Mouse (Mus musculus) CH12.LX (cell line): Measurements from ENCODE around the gene Srbd1. TPM values are rescaled to one million over a fixed set of nuclear protein-coding genes. Genes with fewer than 3 reads are reported as not detected.

Experiments
- DNase-seq: peaks from one replicate; pipeline ENCODE4 v3.0.0-alpha.2; 2013; ENCODE audit errors: extremely low read depth
- H3K27ac ChIP-seq: 2 replicates; pipeline ENCODE4 v1.5.1; 2012; ENCODE audit warnings: low read depth, mild to moderate bottlenecking, control low read depth, moderate library complexity; ENCODE audit not compliant: insufficient read depth
- H3K27me3 ChIP-seq: replicated peaks from 2 replicates; pipeline ENCODE3; 2012; ENCODE audit warnings: inconsistent platforms
- H3K36me3 ChIP-seq, 2 experiments: replicated peaks in 1 of 2; 2 replicates each; pipeline versions ENCODE3 to v1.6.1; 2012; ENCODE audit warnings: inconsistent platforms in 1 of 2, low read length in 1 of 2, mild to moderate bottlenecking in 1 of 2, mixed read lengths in 1 of 2, moderate library complexity in 1 of 2; ENCODE audit not compliant: control insufficient read depth in 1 of 2, insufficient read depth in 1 of 2
- H3K4me1 ChIP-seq, 2 experiments: 2 replicates each; pipeline ENCODE4 v1.6.1; 2012; ENCODE audit warnings: inconsistent platforms in 1 of 2, moderate library complexity in 1 of 2; ENCODE audit not compliant: insufficient read depth in 2 of 2, control insufficient read depth in 1 of 2
- H3K4me2 ChIP-seq: 2 replicates; pipeline ENCODE4 v1.6.1; 2012; ENCODE audit warnings: low read depth, mild to moderate bottlenecking, control low read depth; ENCODE audit not compliant: poor library complexity, insufficient read depth, severe bottlenecking
- H3K4me3 ChIP-seq, 3 experiments: fragments of 150-350 bp in 1 of 3; sonication (generic) in 1 of 3; replicated peaks in 1 of 3; 2 replicates each; pipeline versions ENCODE3 to v1.5.1; 2011 to 2012; ENCODE audit warnings: low read depth in 2 of 3, low read length in 2 of 3, mild to moderate bottlenecking in 2 of 3, moderate library complexity in 2 of 3, control low read depth in 1 of 3, improper control_type of control experiment in 1 of 3, inconsistent platforms in 1 of 3, mixed read lengths in 1 of 3; ENCODE audit not compliant: poor library complexity in 1 of 3
- H3K79me2 ChIP-seq: replicated peaks from 2 replicates; pipeline ENCODE4 v1.6.1; 2012; ENCODE audit warnings: mild to moderate bottlenecking, moderate library complexity; ENCODE audit not compliant: control insufficient read depth, poor library complexity, insufficient read depth, severe bottlenecking; ENCODE audit errors: extremely low read depth
- H3K9ac ChIP-seq: 2 replicates; pipeline ENCODE4 v1.6.1; 2012; ENCODE audit warnings: low read depth, mild to moderate bottlenecking, control low read depth, moderate library complexity; ENCODE audit not compliant: insufficient read depth
- H3K9me3 ChIP-seq: replicated peaks from 2 replicates; pipeline ENCODE3; 2012; ENCODE audit warnings: low read length, inconsistent platforms, mixed read lengths
- CHD1 ChIP-seq: IDR thresholded peaks from 2 replicates; pipeline ENCODE4 v1.6.1; 2012; ENCODE audit warnings: low read depth, low read length, improper control_type of control experiment, inconsistent platforms
- CTCF ChIP-seq, 2 experiments: IDR thresholded peaks in 1 of 2; conservative IDR thresholded peaks in 1 of 2; 2 replicates each; pipeline ENCODE4 v1.5.1; 2011 to 2012; ENCODE audit warnings: low read depth in 2 of 2, low read length in 2 of 2, improper control_type of control experiment in 1 of 2, inconsistent platforms in 1 of 2, mild to moderate bottlenecking in 1 of 2, moderate library complexity in 1 of 2
- E2F4 ChIP-seq: IDR thresholded peaks from 2 replicates; pipeline ENCODE4 v1.6.1; 2011; ENCODE audit warnings: low read depth, low read length, improper control_type of control experiment; ENCODE audit not compliant: insufficient replicate concordance
- ELF1 ChIP-seq: IDR thresholded peaks from 2 replicates; pipeline ENCODE4 v1.6.1; 2014; ENCODE audit warnings: low read depth, mild to moderate bottlenecking, inconsistent platforms, low read length, improper control_type of control experiment
- ETS1 ChIP-seq: conservative IDR thresholded peaks from 2 replicates; pipeline ENCODE4 v1.6.1; 2012; ENCODE audit warnings: low read depth, mild to moderate bottlenecking, inconsistent platforms, low read length, improper control_type of control experiment, moderate library complexity
- GABPA ChIP-seq: IDR thresholded peaks from 2 replicates; pipeline ENCODE4 v1.6.1; 2012; ENCODE audit warnings: low read depth, low read length, improper control_type of control experiment, inconsistent platforms; ENCODE audit not compliant: insufficient replicate concordance
- HCFC1 ChIP-seq: IDR thresholded peaks from 2 replicates; pipeline ENCODE4 v1.6.1; 2012; ENCODE audit warnings: low read depth, mild to moderate bottlenecking, inconsistent platforms, low read length, improper control_type of control experiment
- IRF4 ChIP-seq: IDR thresholded peaks from 2 replicates; pipeline ENCODE4 v1.6.1; 2014; ENCODE audit warnings: low read depth, mild to moderate bottlenecking, inconsistent platforms, low read length, improper control_type of control experiment
- JUN ChIP-seq: IDR thresholded peaks from 2 replicates; pipeline ENCODE4 v1.6.1; 2011; ENCODE audit warnings: low read depth, mild to moderate bottlenecking, low read length, improper control_type of control experiment, moderate library complexity; ENCODE audit not compliant: insufficient read depth
- JUND ChIP-seq: conservative IDR thresholded peaks from 2 replicates; pipeline ENCODE4 v1.6.1; 2011; ENCODE audit warnings: low read depth, low read length, improper control_type of control experiment
- MAFK ChIP-seq: IDR thresholded peaks from 2 replicates; pipeline ENCODE4 v1.6.1; 2011; ENCODE audit warnings: low read length, improper control_type of control experiment; ENCODE audit not compliant: insufficient replicate concordance
- MAX ChIP-seq: IDR thresholded peaks from 2 replicates; pipeline ENCODE4 v1.6.1; 2011; ENCODE audit warnings: low read length, improper control_type of control experiment
- MEF2A ChIP-seq: IDR thresholded peaks from 2 replicates; pipeline ENCODE4 v1.6.1; 2014; ENCODE audit warnings: low read depth, mild to moderate bottlenecking, inconsistent platforms, low read length, improper control_type of control experiment, borderline replicate concordance
- MXI1 ChIP-seq: IDR thresholded peaks from 2 replicates; pipeline ENCODE4 v1.6.1; 2011; ENCODE audit warnings: mild to moderate bottlenecking, low read depth, low read length, improper control_type of control experiment
- NELFE ChIP-seq: IDR thresholded peaks from 2 replicates; pipeline ENCODE4 v1.6.1; 2011; ENCODE audit warnings: low read depth, low read length, improper control_type of control experiment
- NRF1 ChIP-seq: IDR thresholded peaks from 2 replicates; pipeline ENCODE4 v1.6.1; 2014; ENCODE audit warnings: low read depth, mild to moderate bottlenecking, inconsistent platforms, low read length, improper control_type of control experiment, moderate library complexity
- POLR2AphosphoS2 ChIP-seq: IDR thresholded peaks from 2 replicates; pipeline ENCODE4 v1.6.1; 2011; ENCODE audit warnings: low read depth, low read length, improper control_type of control experiment
- SIN3A ChIP-seq: IDR thresholded peaks from 2 replicates; pipeline ENCODE4 v1.6.1; 2012; ENCODE audit warnings: low read length, improper control_type of control experiment, inconsistent platforms
- SMC3 ChIP-seq: IDR thresholded peaks from 2 replicates; pipeline ENCODE4 v1.6.1; 2011; ENCODE audit warnings: low read depth, low read length, improper control_type of control experiment
- TBP ChIP-seq: conservative IDR thresholded peaks from 2 replicates; pipeline ENCODE4 v1.6.1; 2011; ENCODE audit warnings: low read depth, low read length, improper control_type of control experiment
- TCF12 ChIP-seq: IDR thresholded peaks from 2 replicates; pipeline ENCODE4 v1.6.1; 2014; ENCODE audit warnings: low read depth, mild to moderate bottlenecking, inconsistent platforms, low read length, improper control_type of control experiment
- UBTF ChIP-seq: IDR thresholded peaks from 2 replicates; pipeline ENCODE4 v1.6.1; 2012; ENCODE audit warnings: low read depth, mild to moderate bottlenecking, inconsistent platforms, low read length, improper control_type of control experiment, moderate library complexity
- USF1 ChIP-seq: IDR thresholded peaks from 2 replicates; pipeline ENCODE4 v1.6.1; 2014; ENCODE audit warnings: low read depth, mild to moderate bottlenecking, inconsistent platforms, low read length, improper control_type of control experiment
- ZC3H11A ChIP-seq: IDR thresholded peaks from 2 replicates; pipeline ENCODE4 v1.6.1; 2012; ENCODE audit warnings: low read depth, mild to moderate bottlenecking, inconsistent platforms, low read length, improper control_type of control experiment
- ZKSCAN1 ChIP-seq: IDR thresholded peaks from 2 replicates; pipeline ENCODE4 v1.6.1; 2012; ENCODE audit warnings: low read depth, inconsistent platforms, low read length, improper control_type of control experiment, borderline replicate concordance
- ZNF384 ChIP-seq: IDR thresholded peaks from 2 replicates; pipeline ENCODE4 v1.6.1; 2012; ENCODE audit warnings: low read depth, low read length, improper control_type of control experiment, inconsistent platforms
- dilution Hi-C: fragments of 300-500 bp; cut with MboI; formaldehyde crosslinking; loops from 2 replicates; pipeline ENCODE4 v1.14.3; 2020; ENCODE audit warnings: low sequenced_read_pairs; ENCODE audit not compliant: extremely low pct_unique_long_range_greater_than_20kb, extremely low pct_ligation_motif_present
- in situ Hi-C: fragments of 300-500 bp; cut with MboI; formaldehyde crosslinking; loops from 3 replicates; pipeline ENCODE4 v1.14.3; 2019; ENCODE audit warnings: low sequenced_read_pairs, low pct_ligation_motif_present, low pct_unique_long_range_greater_than_20kb, mixed read lengths
- polyA plus RNA-seq: library from polyadenylated mRNA; unstranded; fragments of >175 nt; gene quantifications from 2 replicates; pipeline ENCODE4 v1.2.1, GENCODE M21; 2012; ENCODE audit warnings: low read depth; ENCODE audit not compliant: insufficient read length
- total RNA-seq, 2 experiments: library from RNA; depleted of rRNA; stranded (reverse); fragments of 300-350 nt in 1 of 2; fragments of >200 nt in 1 of 2; gene quantifications; 2 replicates each; pipeline ENCODE4 v1.2.3; 2012 to 2014

Gene Srbd1
- total and polyA plus RNA-seq, 3 experiments: 21.5 to 34.5 (median 24.8) TPM

GRCm38 (mm10) chr17:86027577-86028199 is 117.3 kb downstream of the Srbd1 start:
- peaks cover 5 to 32% of the 10 kb centered on the region in 2 experiments; a peak in 3 of 4 replicates for H3K4me1 ChIP-seq
- H3K27ac ChIP-seq: no peak overlapping the region
- H3K27me3 ChIP-seq: no peaks in the 10 kb centered on the region
- no peak overlapping the region for H3K4me2 ChIP-seq
- dilution Hi-C loops (no loop called here), in situ Hi-C loops (no loop called here)
- no peaks in the 10 kb centered on the region for H3K79me2 ChIP-seq
- no peak overlapping the region for H3K9ac ChIP-seq
- no peak for TF ChIP-seq TCF12
- TF ChIP-seq NELFE: no peak
- no peak for TF ChIP-seq JUN
- TF ChIP-seq ELF1: no peak
- no peak for TF ChIP-seq SIN3A
- no peak for TF ChIP-seq POLR2AphosphoS2
- no peak for TF ChIP-seq IRF4
- TF ChIP-seq SMC3: no peak
- TF ChIP-seq ZKSCAN1: no peak
- TF ChIP-seq MAFK: no peak
- TF ChIP-seq MEF2A: no peak
- no peak for TF ChIP-seq ZNF384
- TF ChIP-seq MXI1: no peak
- TF ChIP-seq UBTF: no peak
- TF ChIP-seq CTCF (conservative IDR thresholded peaks at IDR 0.05 in 1 of 2, IDR thresholded peaks at IDR 0.05 in 1 of 2; ENCODE audit: low read depth in 2 of 2, low read length in 2 of 2): no peak
- TF ChIP-seq ETS1: no peak
- no peak for TF ChIP-seq TBP
- TF ChIP-seq NRF1: no peak
- no peak for TF ChIP-seq HCFC1
- no peak for DNase-seq
- peaks cover 0 to 15% of the 10 kb centered on the region in 2 experiments for H3K36me3 ChIP-seq
- no peak overlapping the region for H3K4me3 ChIP-seq
- H3K9me3 ChIP-seq: no peaks in the 10 kb centered on the region

- Histone ChIP-seq H3K4me3 (no peak overlapping the region), H3K79me2 (no peaks in the 10 kb centered on the region), H3K9me3 (no peaks in the 10 kb centered on the region), H3K36me3 (peaks cover 0 to 30% of the 10 kb centered on the region in 2 experiments), H3K27me3 (no peaks in the 10 kb centered on the region), H3K4me1 (peaks cover 2 to 18% of the 10 kb centered on the region in 2 experiments; a peak in 2 of 4 replicates), H3K27ac (no peak overlapping the region), H3K9ac (no peak overlapping the region), H3K4me2 (no peak overlapping the region)
- TF ChIP-seq GABPA (no peak), ETS1 (no peak), ZC3H11A (no peak), SIN3A (no peak), JUND (no peak), E2F4 (no peak), USF1 (no peak), CHD1 (no peak), MAX (no peak), JUN (no peak), ZNF384 (no peak)
- dilution Hi-C loops (no loop called here), in situ Hi-C loops (no loop called here)
- no peak for DNase-seq
These were observed 120.4 kb downstream of the Srbd1 start for GRCm38 (mm10) chr17:86024589-86024988.
